In the genomic region with DNA sequence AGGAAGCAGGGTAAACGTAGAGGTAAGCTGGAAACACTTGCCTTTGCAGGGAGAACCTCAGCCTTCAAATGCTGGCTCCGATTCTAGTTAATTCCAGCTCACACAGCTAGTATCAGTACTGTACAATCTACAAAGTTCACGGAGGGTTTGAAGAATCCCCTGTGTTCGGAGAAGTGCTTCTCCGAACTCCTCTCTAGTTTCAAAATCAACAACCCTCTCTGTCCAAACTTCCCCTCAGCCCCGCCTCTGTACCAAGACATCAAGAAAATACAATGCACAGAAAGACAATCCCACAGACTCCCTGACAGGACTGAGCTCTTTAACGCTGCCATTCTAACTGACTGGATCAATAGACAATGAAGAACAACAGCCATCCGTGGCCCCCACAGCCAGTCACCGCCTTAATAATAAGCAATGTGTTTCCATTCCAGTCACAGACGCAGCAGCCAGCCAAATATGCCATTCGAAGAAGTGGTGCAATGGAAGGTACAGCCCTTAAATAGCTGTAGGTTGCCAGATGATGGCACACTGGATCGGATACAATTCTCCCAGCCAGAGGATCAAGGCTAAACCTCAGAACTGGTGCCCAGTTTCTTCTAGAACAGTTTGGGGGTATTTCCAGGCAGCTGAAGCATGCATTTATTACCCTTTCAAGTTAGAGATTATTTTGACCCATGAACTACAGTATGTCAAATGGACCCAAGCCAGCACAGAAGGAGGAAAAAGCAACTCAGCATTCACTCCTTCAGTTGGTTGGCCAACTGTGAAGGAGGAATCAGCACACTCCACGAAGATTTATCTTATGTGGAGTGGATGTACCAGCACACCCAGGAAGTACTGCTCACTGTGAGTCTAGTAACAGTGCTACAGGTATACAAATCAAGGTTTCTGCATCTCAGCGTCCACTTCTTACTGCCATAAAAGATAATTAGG, we compare ENCODE assay signal across 12 mouse cellular contexts.
DNase-seq lines count a peak whose midpoint lies in the region; ATAC-seq and TF ChIP-seq lines count a peak whose summit lies in the region.
"Had no signal": no experiment of that assay in that cellular context is flagged by ENCODE, and none has a peak within 500 bp of the region (broad histone marks: within the 10 kb centered on the region; RNA-seq: fewer than 3 reads in every experiment).

No protein-coding gene starts in this region.

- no peak for TF ChIP-seq POLR2A in olfactory bulb, adult 2 months (IDR thresholded peaks at IDR 0.05; ENCODE audit: insufficient read depth, low read depth, low read length)

- peak overlapping the region; percentile 10; the same call in 1 of the 2 replicates for H3K4me2 ChIP-seq in forebrain, embryonic 13.5 days
- H3K4me2 ChIP-seq in forebrain, embryonic 15.5 days (replicated peaks): no peak overlapping the region
- no peak overlapping the region for H3K4me2 ChIP-seq in midbrain, embryonic 13.5 days (replicated peaks)
- H3K4me2 ChIP-seq: heart, embryonic 12.5 days; liver, embryonic 13.5 days had no signal

- H3K27me3 ChIP-seq in forebrain, embryonic 13.5 days: no peaks in the 10 kb centered on the region
- H3K27me3 ChIP-seq in forebrain, embryonic 15.5 days: no peaks in the 10 kb centered on the region
- H3K27me3 ChIP-seq in midbrain, embryonic 10.5 days (ENCODE audit: low read depth, poor library complexity, severe bottlenecking): no peaks in the 10 kb centered on the region
- H3K27me3 ChIP-seq in midbrain, embryonic 13.5 days: no peaks in the 10 kb centered on the region
- H3K27me3 ChIP-seq: heart, embryonic 12.5 days; liver, embryonic 13.5 days had no signal

- H3K4me3 ChIP-seq in forebrain, embryonic 13.5 days: no peak overlapping the region
- no peak overlapping the region for H3K4me3 ChIP-seq in forebrain, embryonic 15.5 days
- H3K4me3 ChIP-seq in midbrain, embryonic 10.5 days: no peak overlapping the region; the same call in 1 of the 2 replicates
- no peak overlapping the region for H3K4me3 ChIP-seq in midbrain, embryonic 13.5 days (replicated peaks)
- H3K4me3 ChIP-seq in olfactory bulb, adult 2 months (ENCODE audit: insufficient read depth, low read depth, low read length): no peak overlapping the region
- H3K4me3 ChIP-seq: heart, embryonic 12.5 days; liver, embryonic 13.5 days had no signal

- no peaks in the 10 kb centered on the region for H3K36me3 ChIP-seq in forebrain, embryonic 13.5 days (ENCODE audit: poor library complexity, severe bottlenecking)
- no peaks in the 10 kb centered on the region for H3K36me3 ChIP-seq in forebrain, embryonic 15.5 days
- no peaks in the 10 kb centered on the region for H3K36me3 ChIP-seq in midbrain, embryonic 10.5 days
- no peaks in the 10 kb centered on the region for H3K36me3 ChIP-seq in midbrain, embryonic 13.5 days
- H3K36me3 ChIP-seq: heart, embryonic 12.5 days; liver, embryonic 13.5 days had no signal

- ATAC-seq in forebrain, embryonic 13.5 days: no peak
- ATAC-seq in forebrain, embryonic 15.5 days (replicated peaks): no peak
- ATAC-seq in midbrain, embryonic 13.5 days: no peak
- no peak for ATAC-seq in megakaryocyte progenitor cell, adult 5-6 weeks (replicated peaks; ENCODE audit: poor library complexity)

- TF ChIP-seq CTCF in olfactory bulb, adult 2 months (IDR thresholded peaks at IDR 0.05; ENCODE audit: insufficient read depth, low read depth, low read length): no peak

- H3K9me3 ChIP-seq in forebrain, embryonic 13.5 days (replicated peaks): no peaks in the 10 kb centered on the region
- H3K9me3 ChIP-seq in forebrain, embryonic 15.5 days: no peaks in the 10 kb centered on the region
- no peaks in the 10 kb centered on the region for H3K9me3 ChIP-seq in midbrain, embryonic 10.5 days (replicated peaks)
- no peaks in the 10 kb centered on the region for H3K9me3 ChIP-seq in midbrain, embryonic 13.5 days
- H3K9me3 ChIP-seq: heart, embryonic 12.5 days; liver, embryonic 13.5 days had no signal

- peaks cover 47% of the 10 kb centered on the region for H3K4me1 ChIP-seq in forebrain, embryonic 13.5 days
- peaks cover 56% of the 10 kb centered on the region for H3K4me1 ChIP-seq in forebrain, embryonic 15.5 days
- peaks cover 46% of the 10 kb centered on the region for H3K4me1 ChIP-seq in midbrain, embryonic 10.5 days
- H3K4me1 ChIP-seq in midbrain, embryonic 13.5 days (replicated peaks): peaks cover 47% of the 10 kb centered on the region
- peaks cover 12% of the 10 kb centered on the region for H3K4me1 ChIP-seq in olfactory bulb, adult 2 months (ENCODE audit: control insufficient read depth, insufficient read depth, low read length)

- no peak overlapping the region for H3K27ac ChIP-seq in forebrain, embryonic 13.5 days
- no peak overlapping the region for H3K27ac ChIP-seq in forebrain, embryonic 15.5 days (replicated peaks)
- H3K27ac ChIP-seq in midbrain, embryonic 10.5 days (replicated peaks): 0 out of 2 replicates have a peak overlapping the region, but pooled peaks have one; percentile 0
- no peak overlapping the region for H3K27ac ChIP-seq in midbrain, embryonic 13.5 days
- H3K27ac ChIP-seq in olfactory bulb, adult 2 months (ENCODE audit: insufficient read depth, low read depth, low read length): peak overlapping the region; percentile 42; the same call in 1 of the 2 replicates
- H3K27ac ChIP-seq: liver, embryonic 13.5 days had no signal

- 36% methylated on average over 14 of the region's 14 CpGs for WGBS in forebrain, embryonic 13.5 days
- WGBS in forebrain, embryonic 15.5 days: 25% methylated on average over 14 of the region's 14 CpGs
- WGBS in midbrain, embryonic 10.5 days: 48% methylated on average over 14 of the region's 14 CpGs
- WGBS in midbrain, embryonic 13.5 days: 32% methylated on average over 14 of the region's 14 CpGs
- WGBS in olfactory bulb, adult 2 months: 24% methylated on average over 14 of the region's 14 CpGs

- H3K9ac ChIP-seq in forebrain, embryonic 13.5 days: no peak overlapping the region
- no peak overlapping the region for H3K9ac ChIP-seq in forebrain, embryonic 15.5 days (replicated peaks)
- no peak overlapping the region for H3K9ac ChIP-seq in midbrain, embryonic 13.5 days (replicated peaks)
- H3K9ac ChIP-seq: heart, embryonic 12.5 days; liver, embryonic 13.5 days had no signal

- no peak for DNase-seq in midbrain, embryonic 10.5 days (ENCODE audit: low spot score)
- peak; percentile 71 for DNase-seq in kidney, adult 9 months
- no peak for DNase-seq in frontal cortex, postnatal 25 days (ENCODE audit: low spot score in 2 of 2)
- DNase-seq: adrenal gland, postnatal 14 days; cerebellum, adult 9-10 months; liver, embryonic 13.5 days had no signal

Comparison
In these comparisons a context has a peak if more than half of its experiments do, and no peak if none do; other contexts are left out.
1. H3K27ac ChIP-seq: peak in midbrain, embryonic 10.5 days (single experiment) and olfactory bulb, adult 2 months (single experiment); none in forebrain, embryonic 13.5 days (single experiment), forebrain, embryonic 15.5 days (single experiment) and midbrain, embryonic 13.5 days (single experiment).